Mouse (Mus musculus) mesoderm, embryonic 11.5 days (tissue): ENCODE data around the gene Sgo2b.
"Not testable (repeated sequence)": the region's sequence is repeated elsewhere in the genome, so short reads cannot be mapped to it uniquely, and the experiment has no call there.

Experiments
- DNase-seq: peaks from one replicate; pipeline ENCODE4 v3.0.0-alpha.2; 2012; ENCODE audit warnings: low read depth, low spot score

The Sgo2b gene

DNA sequence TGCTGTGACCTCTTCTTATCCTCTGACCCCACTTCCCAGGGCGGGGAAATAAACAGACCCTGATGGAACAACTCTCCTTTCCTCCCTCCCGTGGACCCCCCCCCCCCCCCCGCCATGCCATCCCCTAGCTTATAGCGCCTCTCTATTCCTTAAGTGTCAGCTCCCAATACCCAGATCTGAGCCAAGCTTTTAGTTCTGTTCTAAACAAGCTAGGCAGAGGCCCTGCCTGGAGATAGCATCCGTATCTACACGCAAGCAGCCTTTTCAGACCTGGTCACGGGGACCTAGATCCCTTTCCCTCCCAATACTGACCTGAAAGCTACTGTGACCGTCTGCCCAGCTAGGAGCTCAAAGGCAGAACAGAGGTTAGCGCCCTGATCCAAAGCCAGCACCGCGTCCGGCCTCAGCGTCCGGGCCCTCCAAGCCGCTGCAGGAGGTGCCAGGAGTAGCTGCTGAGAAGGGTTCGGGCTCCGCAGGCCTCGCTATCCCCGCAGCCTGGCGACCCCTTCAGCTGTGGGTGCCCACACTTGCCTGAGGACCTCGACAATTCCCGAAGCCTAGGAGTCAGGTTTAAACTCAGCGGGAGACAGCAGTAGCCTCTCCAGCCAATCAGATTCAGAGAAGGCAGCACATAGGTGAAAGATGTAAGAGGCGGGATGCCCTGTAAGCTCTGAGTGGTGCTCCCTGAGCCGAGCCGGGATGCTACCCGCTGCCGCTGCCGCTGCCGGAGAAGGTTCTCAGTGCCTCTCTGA lies at the start of gene Sgo2b:
Gene Sgo2b, minus strand, starts transcription at position 623 of the 752 bp plus-strand sequence.
- peak; percentile 34 for DNase-seq

DNA sequence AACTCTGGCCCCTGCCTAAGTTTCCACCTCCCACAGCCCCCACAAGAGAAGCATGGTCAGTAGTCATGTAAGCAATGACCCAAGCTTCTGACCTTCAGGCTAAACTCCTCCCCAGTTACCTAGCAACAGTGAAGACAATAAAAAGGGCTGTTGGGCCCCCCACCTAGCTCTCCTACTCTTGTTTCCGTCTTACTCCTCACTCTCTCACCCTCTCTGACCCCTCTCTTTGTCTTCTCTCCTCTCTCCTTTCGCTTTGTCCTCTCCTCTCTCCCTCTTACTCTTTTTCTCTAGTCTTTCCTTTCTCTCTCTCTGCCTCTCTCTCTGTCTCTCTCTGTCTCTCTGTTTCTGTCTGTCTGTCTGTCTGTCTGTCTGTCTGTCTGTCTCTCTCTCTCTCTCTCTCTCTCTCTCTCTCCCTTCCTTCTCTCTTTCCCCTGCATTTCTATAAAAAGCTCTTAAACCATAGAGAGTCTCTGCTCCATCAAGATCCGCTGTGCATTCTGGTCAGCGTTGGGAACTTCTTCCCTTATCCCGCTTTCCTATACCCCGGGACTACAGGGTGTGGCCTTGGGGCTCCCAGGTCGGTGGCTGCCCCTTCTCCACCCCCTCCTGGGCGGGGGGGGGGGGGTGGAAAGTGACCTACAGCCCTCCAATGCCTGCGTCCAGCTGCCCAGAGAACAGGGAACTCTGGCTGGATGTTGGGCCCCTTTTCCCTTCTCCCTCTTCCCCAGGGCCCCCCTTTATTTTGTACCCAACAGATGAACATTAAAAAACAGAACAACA lies 18.8 kb upstream of the Sgo2b start:
- peak; percentile 44 for DNase-seq

- no peak for DNase-seq
Measured at GRCm38 (mm10) chr8:63961032-63961785, 9.2 kb upstream of the Sgo2b start.

DNA sequence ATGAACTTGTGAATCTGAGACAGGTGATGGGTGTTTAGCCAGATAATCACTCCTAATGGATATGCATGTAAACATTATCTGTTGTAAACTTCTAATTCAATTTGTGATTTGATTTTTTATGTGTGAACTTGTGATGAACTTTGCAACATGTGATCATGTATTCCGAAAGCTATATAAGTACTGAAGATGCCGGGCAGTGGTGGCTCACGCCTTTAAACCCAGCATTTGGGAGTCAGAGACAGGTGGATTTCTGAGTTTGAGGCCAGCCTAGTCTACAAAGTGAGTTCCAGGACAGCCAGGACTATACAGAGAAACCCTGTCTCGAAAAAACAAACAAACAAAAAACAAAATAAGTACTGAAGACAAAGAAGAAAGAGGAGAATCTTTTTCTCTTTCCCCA lies 1.8 kb upstream of the Sgo2b start:
- DNase-seq = not testable (repeated sequence)

DNA sequence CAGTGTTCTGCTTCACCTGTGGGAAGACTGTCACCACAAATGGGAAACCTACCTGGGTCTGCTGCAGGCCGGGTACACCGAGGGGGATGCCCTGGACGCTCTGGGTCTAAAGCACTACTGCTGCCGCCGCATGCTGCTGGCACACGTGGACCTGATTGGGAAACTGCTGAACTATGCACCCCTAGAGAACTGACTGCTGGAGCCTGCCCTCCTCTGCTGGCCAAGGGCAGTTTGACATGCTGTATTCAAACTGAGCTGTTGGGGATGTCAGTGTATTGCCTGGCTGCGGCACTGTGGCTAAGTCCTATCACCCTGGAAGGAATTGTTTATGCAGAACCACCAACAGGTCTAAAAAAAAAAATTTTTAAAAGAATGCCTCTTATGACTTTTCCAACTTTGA lies 18.9 kb downstream of the Sgo2b start:
- no peak for DNase-seq

GRCm38 (mm10) chr8:63929301-63930097 lies 22.5 kb downstream of the Sgo2b start:
- DNase-seq = no peak

DNA sequence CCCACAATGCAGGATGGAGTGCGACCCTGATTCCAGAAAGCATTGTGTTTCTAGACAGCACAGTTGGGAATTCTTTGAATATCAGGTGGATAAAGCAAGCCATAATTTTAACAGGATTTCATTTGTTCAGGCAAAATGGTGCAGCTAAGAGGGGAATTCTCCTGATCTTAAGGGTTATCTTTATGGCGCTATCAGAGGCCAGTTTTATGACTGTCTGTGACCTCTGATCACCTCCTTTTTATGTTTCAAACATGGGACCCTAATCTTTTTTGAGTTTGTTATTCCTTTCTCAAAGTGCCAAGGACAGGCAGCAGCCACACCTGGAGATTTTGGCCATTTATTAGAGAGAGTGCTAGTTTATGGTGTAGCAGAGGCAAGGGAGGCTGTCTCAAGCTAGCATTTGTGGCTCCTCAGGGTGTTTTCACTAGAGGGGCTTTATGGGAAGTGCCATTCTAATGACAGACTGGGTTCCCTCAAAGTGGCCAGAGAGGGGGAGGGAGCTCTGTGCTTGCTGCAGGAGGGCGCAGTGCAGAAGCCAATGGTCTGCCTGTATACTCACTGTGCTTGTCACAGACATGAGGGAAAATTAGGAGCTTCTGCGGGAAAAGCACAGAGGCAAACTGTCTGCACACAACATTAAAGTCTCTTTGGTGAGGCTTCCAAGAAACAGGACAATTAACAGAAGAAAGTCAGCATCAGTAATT lies 30.6 kb downstream of the Sgo2b start:
- no peak for DNase-seq

DNA sequence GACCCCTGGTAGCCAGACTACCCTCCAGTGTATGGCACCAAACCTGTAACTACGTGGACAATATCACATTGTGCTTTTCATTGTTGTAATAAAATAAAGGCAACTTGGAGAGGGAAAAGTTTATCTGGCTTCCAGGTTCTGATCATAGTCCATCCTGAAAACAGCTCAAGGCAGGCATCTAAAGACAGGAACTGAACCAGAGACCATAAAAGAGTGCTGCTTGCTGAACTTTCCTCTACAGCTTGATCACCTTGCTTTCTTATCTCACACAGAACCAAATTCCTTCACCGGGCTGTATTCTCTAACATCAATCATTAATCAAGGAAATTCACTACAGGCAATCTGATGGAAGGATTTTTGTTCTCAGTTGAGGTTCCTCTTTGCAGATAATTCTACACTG lies 57.0 kb downstream of the Sgo2b start:
- no peak for DNase-seq

DNA sequence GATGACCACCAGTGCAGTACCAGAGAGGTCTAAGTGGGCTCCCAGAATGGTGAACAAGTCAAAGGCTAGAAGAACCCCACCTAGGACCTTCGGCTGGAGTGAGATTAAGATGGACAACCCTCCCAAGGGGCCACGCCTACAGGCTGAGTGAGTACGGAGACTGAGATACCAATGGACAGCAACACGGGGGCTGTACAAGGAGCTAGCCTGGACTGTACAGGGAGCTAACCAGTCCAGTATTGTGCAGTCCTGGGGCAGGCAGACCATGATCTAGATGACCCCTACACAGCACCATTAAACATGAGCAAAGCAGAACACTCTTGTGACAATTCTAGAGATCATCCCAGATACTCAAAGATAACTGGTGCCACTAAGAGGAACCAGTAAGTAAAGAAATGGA lies 73.7 kb downstream of the Sgo2b start:
- DNase-seq = no peak

DNA sequence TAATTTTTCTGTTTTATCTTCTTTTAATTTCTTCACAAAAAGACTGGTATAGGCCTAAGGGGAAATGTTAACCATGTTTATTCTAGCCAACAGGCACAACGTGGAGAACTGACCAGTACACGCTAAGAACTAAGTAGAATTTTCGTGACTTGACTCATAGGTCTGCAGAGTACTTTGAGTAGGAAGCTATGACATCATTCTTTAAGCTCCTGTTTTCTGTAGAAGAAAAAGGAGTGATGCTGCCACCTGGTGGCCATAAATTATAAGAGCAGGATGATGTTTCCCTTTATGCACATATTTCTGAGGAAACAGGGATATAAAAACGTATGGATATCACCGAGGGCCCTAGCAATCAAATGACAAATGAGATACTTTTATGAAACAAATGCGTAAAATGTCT lies 74.7 kb downstream of the Sgo2b start:
- peak; percentile 82 for DNase-seq

GRCm38 (mm10) chr8:63876949-63877348 lies 75.1 kb downstream of the Sgo2b start:
- DNase-seq = no peak
